Mouse (Mus musculus) forebrain, embryonic 16.5 days (tissue): Measurements from ENCODE around the gene Nmnat1. TPM values are rescaled to one million over a fixed set of nuclear protein-coding genes. Genes with fewer than 3 reads are reported as not detected.
"Not testable (repeated sequence)": the region's sequence is repeated elsewhere in the genome, so short reads cannot be mapped to it uniquely, and the experiment has no call there.

Experiments used
- ATAC-seq: fragments of 200-750 bp; cut with Nextera tagmentation; 2 replicates; pipeline ENCODE4 v1.8.0; 2017; ENCODE audit warnings: mild to moderate bottlenecking, moderate library complexity
- H3K27ac ChIP-seq: fragments of 300-500 bp; sonication (generic); 2 replicates; pipeline ENCODE4 v1.5.1; 2014; ENCODE audit warnings: low read length, control low read depth
- H3K27me3 ChIP-seq: fragments of 300-500 bp; sonication (generic); replicated peaks from 2 replicates; pipeline ENCODE4 v1.6.1; 2014; ENCODE audit warnings: low read length; ENCODE audit not compliant: control insufficient read depth, insufficient read depth
- H3K36me3 ChIP-seq: fragments of 300-500 bp; sonication (generic); 2 replicates; pipeline ENCODE4 v1.6.1; 2014; ENCODE audit not compliant: control insufficient read depth, insufficient read depth
- H3K4me1 ChIP-seq: fragments of 300-500 bp; sonication (generic); replicated peaks from 2 replicates; pipeline ENCODE4 v1.6.1; 2014; ENCODE audit warnings: low read length; ENCODE audit not compliant: control insufficient read depth, insufficient read depth
- H3K4me2 ChIP-seq: fragments of 300-500 bp; sonication (generic); 2 replicates; pipeline ENCODE4 v1.6.1; 2014; ENCODE audit warnings: mild to moderate bottlenecking, low read length, control low read depth
- H3K4me3 ChIP-seq: fragments of 300-500 bp; sonication (generic); replicated peaks from 2 replicates; pipeline ENCODE4 v1.5.1; 2014; ENCODE audit warnings: mild to moderate bottlenecking, low read length, control low read depth
- H3K9ac ChIP-seq: fragments of 300-500 bp; sonication (generic); replicated peaks from 2 replicates; pipeline ENCODE4 v1.6.1; 2014; ENCODE audit warnings: low read depth, low read length, control low read depth
- H3K9me3 ChIP-seq: fragments of 300-500 bp; sonication (generic); 2 replicates; pipeline ENCODE4 v1.6.1; 2016; ENCODE audit warnings: low read length; ENCODE audit not compliant: control insufficient read depth
- WGBS: fragments of 180-500 bp; shearing (Covaris S2); extraction: QIAGEN DNeasy Blood & Tissue Kit; methylation state at CpG from one replicate; pipeline ENCODE4 v1.1.7; 2014; 5-methylcytosine and 5-hydroxymethylcytosine counted together
- polyA plus RNA-seq: library from polyadenylated mRNA; unstranded; fragments of >200 nt; fragmentation: Nextera tagmentation; extraction: Ambion mirVana; gene quantifications from 2 replicates; pipeline ENCODE4 v1.2.1, GENCODE M21; 2015

Nmnat1 gene
- polyA plus RNA-seq, 1 experiment from 2014 or later: 11.1 TPM

- not testable (repeated sequence) for H3K4me1 ChIP-seq, H3K36me3 ChIP-seq, H3K4me2 ChIP-seq, H3K27ac ChIP-seq, H3K9ac ChIP-seq, H3K4me3 ChIP-seq, H3K9me3 ChIP-seq, ATAC-seq, H3K27me3 ChIP-seq
- 93% methylated on average over 27 of the region's 27 CpGs for WGBS
Measured at GRCm38 (mm10) chr4:149457163-149457562, 27.8 kb downstream of the Nmnat1 start.

- Histone ChIP-seq H3K27ac (no peak within 1 kb of the TSS), H3K4me2 (no peak within 1 kb of the TSS), H3K9me3 (no peaks in the 10 kb centered on the region), H3K27me3 (no peaks in the 10 kb centered on the region), H3K4me3 (no peak within 1 kb of the TSS), H3K36me3 (no peaks in the 10 kb centered on the region), H3K9ac (no peak within 1 kb of the TSS), H3K4me1 (no peaks in the 10 kb centered on the region)
- ATAC-seq: no peak
- 64% methylated on average over 8 of the region's 8 CpGs for WGBS
Measured at GRCm38 (mm10) chr4:149454879-149455278, 30.1 kb downstream of the Nmnat1 start, which contains the start of gene Rbp7. Rbp7 (minus strand) TSS chr4:149454978.

- H3K9me3 ChIP-seq: no peaks in the 10 kb centered on the region
- no peaks in the 10 kb centered on the region for H3K27me3 ChIP-seq
- no peak overlapping the region for H3K4me2 ChIP-seq
- no peak overlapping the region for H3K9ac ChIP-seq
- no peak overlapping the region for H3K4me3 ChIP-seq
- no peak overlapping the region for H3K27ac ChIP-seq
- 89% methylated on average over 17 of the region's 17 CpGs for WGBS
- ATAC-seq: no peak
- no peaks in the 10 kb centered on the region for H3K4me1 ChIP-seq
- H3K36me3 ChIP-seq: no peaks in the 10 kb centered on the region
Measured at GRCm38 (mm10) chr4:149454263-149454662, 30.7 kb downstream of the Nmnat1 start.

GRCm38 (mm10) chr4:149453656-149454055, 31.3 kb downstream of the Nmnat1 start:
- Histone ChIP-seq H3K27me3 (no peaks in the 10 kb centered on the region), H3K36me3 (no peaks in the 10 kb centered on the region), H3K9ac (no peak overlapping the region), H3K4me2 (no peak overlapping the region), H3K4me1 (no peaks in the 10 kb centered on the region), H3K9me3 (no peaks in the 10 kb centered on the region), H3K27ac (no peak overlapping the region), H3K4me3 (no peak overlapping the region)
- ATAC-seq: no peak
- 81% methylated on average over 4 of the region's 4 CpGs for WGBS

- no peaks in the 10 kb centered on the region for H3K36me3 ChIP-seq
- H3K4me2 ChIP-seq: no peak overlapping the region
- H3K9ac ChIP-seq: no peak overlapping the region
- WGBS: 78% methylated on average over 3 of the region's 3 CpGs
- H3K27ac ChIP-seq: no peak overlapping the region
- peaks cover 5% of the 10 kb centered on the region for H3K4me1 ChIP-seq
- H3K9me3 ChIP-seq: no peaks in the 10 kb centered on the region
- no peak overlapping the region for H3K4me3 ChIP-seq
- ATAC-seq: no peak
- no peaks in the 10 kb centered on the region for H3K27me3 ChIP-seq
Measured at GRCm38 (mm10) chr4:149450636-149451035, 34.4 kb downstream of the Nmnat1 start.

- Histone ChIP-seq H3K4me1 (peaks cover 16% of the 10 kb centered on the region), H3K4me2 (no peak overlapping the region; the same call in 1 of the 2 replicates), H3K9me3 (no peaks in the 10 kb centered on the region), H3K9ac (no peak overlapping the region), H3K27me3 (no peaks in the 10 kb centered on the region), H3K36me3 (no peaks in the 10 kb centered on the region), H3K27ac (peak overlapping the region; percentile 93), H3K4me3 (no peak overlapping the region)
- ATAC-seq: no peak
- 45% methylated on average over 1 of the region's 1 CpGs for WGBS
Measured at GRCm38 (mm10) chr4:149446309-149446708, 38.7 kb downstream of the Nmnat1 start.

GRCm38 (mm10) chr4:149445868-149446267, 39.1 kb downstream of the Nmnat1 start:
- Histone ChIP-seq H3K4me2 (peak overlapping the region; percentile 77), H3K4me3 (no peak overlapping the region; the same call in 1 of the 2 replicates), H3K27ac (peak overlapping the region; percentile 93), H3K4me1 (peaks cover 16% of the 10 kb centered on the region), H3K9ac (peak overlapping the region; percentile 76; the same call in 1 of the 2 replicates), H3K27me3 (no peaks in the 10 kb centered on the region), H3K36me3 (no peaks in the 10 kb centered on the region), H3K9me3 (no peaks in the 10 kb centered on the region)
- 2% methylated on average over 11 of the region's 11 CpGs for WGBS
- peak; percentile 29 for ATAC-seq

GRCm38 (mm10) chr4:149444964-149445701, 39.9 kb downstream of the Nmnat1 start:
- WGBS: 0% methylated on average over 36 of the region's 36 CpGs

GRCm38 (mm10) chr4:149444465-149444864, 40.5 kb downstream of the Nmnat1 start:
- H3K4me3 ChIP-seq: no peak overlapping the region; the same call in 1 of the 2 replicates
- H3K36me3 ChIP-seq: no peaks in the 10 kb centered on the region
- no peaks in the 10 kb centered on the region for H3K9me3 ChIP-seq
- peak overlapping the region; percentile 76; the same call in 1 of the 2 replicates for H3K9ac ChIP-seq
- peak overlapping the region; percentile 77 for H3K4me2 ChIP-seq
- peaks cover 16% of the 10 kb centered on the region for H3K4me1 ChIP-seq
- no peak for ATAC-seq
- 71% methylated on average over 1 of the region's 1 CpGs for WGBS
- H3K27me3 ChIP-seq: no peaks in the 10 kb centered on the region
- H3K27ac ChIP-seq: peak overlapping the region; percentile 93

More at GRCm38 (mm10) chr4:149444964-149445701, 39.9 kb downstream of the Nmnat1 start:
- Histone ChIP-seq H3K4me3 (peak overlapping the region; percentile 45), H3K9ac (peak overlapping the region; percentile 76), H3K9me3 (no peaks in the 10 kb centered on the region), H3K36me3 (no peaks in the 10 kb centered on the region), H3K4me2 (peak overlapping the region; percentile 77), H3K27me3 (no peaks in the 10 kb centered on the region), H3K27ac (peak overlapping the region; percentile 93), H3K4me1 (peaks cover 16% of the 10 kb centered on the region)
- peak; percentile 98 for ATAC-seq
